Mouse (Mus musculus) heart, embryonic 12.5 days (tissue): Measurements from ENCODE around the gene Rab33b. TPM values are rescaled to one million over a fixed set of nuclear protein-coding genes. Genes with fewer than 3 reads are reported as not detected.

Source experiments
- ATAC-seq: fragments of 200-750 bp; cut with Nextera tagmentation; 2 replicates; pipeline ENCODE4 v1.8.0; 2017; ENCODE audit warnings: moderate TSS enrichment, moderate library complexity; ENCODE audit not compliant: insufficient number of reproducible peaks, low FRiP score
- H3K27ac ChIP-seq: fragments of 300-500 bp; sonication (generic); 2 replicates; pipeline ENCODE4 v1.5.1; 2016; ENCODE audit warnings: mild to moderate bottlenecking, moderate library complexity; ENCODE audit not compliant: poor library complexity, severe bottlenecking
- H3K27me3 ChIP-seq: fragments of 300-500 bp; sonication (generic); replicated peaks from 2 replicates; pipeline ENCODE4 v1.6.1; 2016; ENCODE audit warnings: mild to moderate bottlenecking, moderate library complexity
- H3K36me3 ChIP-seq: fragments of 300-500 bp; sonication (generic); 2 replicates; pipeline ENCODE4 v1.6.1; 2016; ENCODE audit warnings: mild to moderate bottlenecking, moderate library complexity
- H3K4me1 ChIP-seq: fragments of 300-500 bp; sonication (generic); replicated peaks from 2 replicates; pipeline ENCODE4 v1.6.1; 2016; ENCODE audit warnings: mild to moderate bottlenecking
- H3K4me2 ChIP-seq: fragments of 300-500 bp; sonication (generic); 2 replicates; pipeline ENCODE4 v1.6.1; 2016; ENCODE audit warnings: mild to moderate bottlenecking, moderate library complexity
- H3K4me3 ChIP-seq: fragments of 300-500 bp; sonication (generic); 2 replicates; pipeline ENCODE4 v1.5.1; 2016; ENCODE audit warnings: mild to moderate bottlenecking
- H3K9ac ChIP-seq: fragments of 300-500 bp; sonication (generic); 2 replicates; pipeline ENCODE4 v1.6.1; 2016; ENCODE audit warnings: mild to moderate bottlenecking, moderate library complexity
- H3K9me3 ChIP-seq: fragments of 300-500 bp; sonication (generic); replicated peaks from 2 replicates; pipeline ENCODE4 v1.6.1; 2016; ENCODE audit warnings: mild to moderate bottlenecking, moderate library complexity
- WGBS: fragments of 180-500 bp; shearing (Covaris S2); methylation state at CpG from one replicate; pipeline ENCODE4 v1.1.7; 2016; 5-methylcytosine and 5-hydroxymethylcytosine counted together
- polyA plus RNA-seq: library from polyadenylated mRNA; unstranded; fragments of >200 nt; fragmentation: Nextera tagmentation; extraction: Ambion mirVana; gene quantifications from 2 replicates; pipeline ENCODE4 v1.2.1, GENCODE M21; 2016

The Rab33b gene
- polyA plus RNA-seq, 1 experiment from 2014 or later: 16.7 TPM

DNA sequence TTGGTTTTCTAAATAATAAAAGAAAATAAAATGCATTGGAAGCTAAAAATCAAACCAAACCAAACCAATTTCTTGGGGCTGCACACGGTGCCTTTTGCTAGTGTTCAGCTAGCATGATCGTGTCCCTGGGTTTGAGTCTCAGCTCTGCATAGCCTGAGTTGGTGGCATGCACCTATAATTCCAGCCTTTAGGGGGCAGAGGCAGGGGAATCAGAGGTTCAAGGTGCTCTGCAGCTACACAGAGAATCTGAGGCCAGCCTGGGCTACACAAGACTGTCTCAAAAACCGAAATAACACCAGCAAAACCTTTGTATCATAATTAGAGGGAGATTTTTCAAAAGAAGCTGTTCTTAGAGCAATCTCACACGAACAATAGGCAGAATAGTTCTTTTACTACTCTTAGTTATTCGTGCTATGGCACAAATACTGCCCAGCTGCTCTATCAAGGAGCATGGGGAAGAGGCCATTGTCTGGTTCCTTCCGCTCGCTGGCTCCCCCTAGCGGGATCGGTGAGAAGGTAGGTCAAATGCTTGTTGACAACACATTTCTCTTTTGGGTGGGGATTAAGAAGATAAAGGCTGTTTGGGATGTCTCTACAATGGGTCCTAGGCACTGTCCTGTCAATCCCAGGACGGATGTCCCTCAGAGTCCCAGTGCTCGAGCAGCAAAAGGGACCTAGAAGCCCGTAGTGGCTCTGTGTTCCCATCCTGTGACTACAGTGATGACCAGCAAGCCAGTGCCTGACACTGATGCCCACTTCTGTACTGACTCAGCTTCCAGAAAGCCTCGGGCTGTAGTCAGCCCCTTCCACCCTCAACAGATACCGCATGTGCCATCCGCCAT lies 56.1 kb downstream of the Rab33b start:
- Histone ChIP-seq H3K9ac (no peak overlapping the region), H3K9me3 (no peaks in the 10 kb centered on the region), H3K4me1 (no peaks in the 10 kb centered on the region), H3K4me2 (no peak overlapping the region), H3K27me3 (no peaks in the 10 kb centered on the region), H3K4me3 (no peak overlapping the region), H3K27ac (no peak overlapping the region), H3K36me3 (peaks cover 74% of the 10 kb centered on the region)
- ATAC-seq: peak; percentile 41; the same call in 1 of the 2 replicates
- WGBS: 57% methylated on average over 15 of the region's 15 CpGs

DNA sequence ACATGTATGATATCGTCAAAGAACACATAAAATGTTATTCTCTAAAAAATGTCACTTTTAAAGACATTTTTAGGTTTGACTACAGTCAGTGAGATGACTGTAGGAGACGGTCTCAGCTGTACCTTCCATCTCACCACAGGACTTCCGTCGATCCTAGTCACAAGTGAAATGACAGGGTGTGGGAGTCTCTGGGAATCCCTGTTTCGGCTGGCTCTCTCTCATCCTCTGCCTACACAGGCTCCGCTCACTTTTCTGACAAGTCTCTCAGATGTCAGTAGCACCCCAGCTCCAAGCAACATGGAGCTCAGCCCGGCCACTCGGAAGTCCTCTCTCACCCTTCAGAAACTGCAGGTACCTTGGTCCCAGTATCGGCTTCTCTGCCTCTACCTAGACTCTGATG lies 56.9 kb downstream of the Rab33b start:
- no peak overlapping the region for H3K4me2 ChIP-seq
- H3K36me3 ChIP-seq: peaks cover 70% of the 10 kb centered on the region
- no peak overlapping the region for H3K9ac ChIP-seq

DNA sequence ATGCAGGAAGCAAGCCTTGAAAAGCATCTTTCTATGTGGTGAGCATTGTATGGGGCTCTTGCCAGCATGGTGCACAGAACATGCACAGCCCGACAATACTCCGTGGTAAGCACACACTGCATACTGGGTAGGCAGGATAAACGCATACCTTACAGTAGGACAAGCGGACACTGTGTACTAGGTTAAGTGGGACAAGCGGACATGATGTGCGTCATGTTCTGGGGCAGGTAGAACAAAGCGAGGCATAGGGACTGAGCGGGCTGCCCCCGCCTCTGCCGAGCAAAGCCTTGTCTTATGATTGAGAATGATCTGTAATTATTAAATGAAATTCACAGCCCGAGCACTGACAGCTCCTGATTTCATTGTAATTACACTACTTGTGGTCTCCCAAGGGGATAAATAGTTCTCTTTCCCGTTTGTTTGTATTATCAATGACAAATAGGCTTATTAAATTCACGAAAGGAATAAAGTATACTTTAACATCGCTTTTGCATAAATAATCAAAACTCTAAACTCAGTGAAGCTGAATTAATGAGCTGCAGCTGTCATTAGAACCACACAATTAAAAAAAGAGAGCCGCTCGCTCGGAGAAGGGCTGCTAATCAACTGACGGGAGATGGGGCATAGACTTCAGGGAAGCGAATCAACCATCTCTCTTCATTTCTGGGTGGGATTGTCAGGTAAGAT lies 60.9 kb downstream of the Rab33b start:
- H3K36me3 ChIP-seq: peaks cover 68% of the 10 kb centered on the region
- no peak overlapping the region for H3K9ac ChIP-seq
- no peak overlapping the region for H3K4me3 ChIP-seq
- H3K27me3 ChIP-seq: no peaks in the 10 kb centered on the region
- no peaks in the 10 kb centered on the region for H3K9me3 ChIP-seq
- WGBS: 90% methylated on average over 19 of the region's 19 CpGs
- H3K4me1 ChIP-seq: peaks cover 9% of the 10 kb centered on the region; the same call in 1 of the 2 replicates
- H3K4me2 ChIP-seq: no peak overlapping the region
- ATAC-seq: no peak
- H3K27ac ChIP-seq: no peak overlapping the region

More for the DNA sequence above, 56.9 kb downstream of the Rab33b start:
- Histone ChIP-seq H3K4me1 (no peaks in the 10 kb centered on the region), H3K27ac (no peak overlapping the region), H3K4me3 (no peak overlapping the region), H3K27me3 (no peaks in the 10 kb centered on the region), H3K9me3 (no peaks in the 10 kb centered on the region)
- no peak for ATAC-seq
- 89% methylated on average over 9 of the region's 9 CpGs for WGBS

Other genes with a start within 250 kb of the Rab33b start
- gene Elf2, start 143.3 kb upstream of the Rab33b start, polyA plus RNA-seq: 45.5 and 57.7 TPM in 2 replicates
- gene Mgarp, start 87.2 kb upstream of the Rab33b start, polyA plus RNA-seq: 14.0 and 14.5 TPM in 2 replicates
- 1,439 and 1,474 TPM in 2 replicates for gene Ndufc1, start 74.9 kb upstream of the Rab33b start, polyA plus RNA-seq
- 49.1 and 50.4 TPM in 2 replicates for gene Naa15, start 68.8 kb upstream of the Rab33b start, polyA plus RNA-seq
- gene Setd7, start 77.0 kb downstream of the Rab33b start, polyA plus RNA-seq: 3.6 and 4.1 TPM in 2 replicates
- gene Mgst2, start 176.4 kb downstream of the Rab33b start, polyA plus RNA-seq: 1.2 and 2.5 TPM in 2 replicates